Mouse (Mus musculus) hindbrain, embryonic 13.5 days (tissue): ENCODE data around the gene Efemp2. TPM values are rescaled to one million over a fixed set of nuclear protein-coding genes. Genes with fewer than 3 reads are reported as not detected.

Experiments
- ATAC-seq: fragments of 200-750 bp; cut with Nextera tagmentation; 2 replicates; pipeline ENCODE4 v1.8.0; 2017; ENCODE audit warnings: moderate TSS enrichment; ENCODE audit not compliant: low FRiP score
- H3K27ac ChIP-seq: fragments of 300-500 bp; sonication (generic); 2 replicates; pipeline ENCODE4 v1.5.1; 2015; ENCODE audit warnings: inconsistent platforms, mild to moderate bottlenecking, moderate library complexity
- H3K27me3 ChIP-seq: fragments of 300-500 bp; sonication (generic); 2 replicates; pipeline ENCODE4 v1.6.1; 2015; ENCODE audit warnings: mild to moderate bottlenecking, inconsistent platforms
- H3K36me3 ChIP-seq: fragments of 300-500 bp; sonication (generic); 2 replicates; pipeline ENCODE4 v1.6.1; 2015; ENCODE audit warnings: mild to moderate bottlenecking, inconsistent platforms
- H3K4me1 ChIP-seq: fragments of 300-500 bp; sonication (generic); replicated peaks from 2 replicates; pipeline ENCODE4 v1.6.1; 2015; ENCODE audit warnings: inconsistent platforms
- H3K4me2 ChIP-seq: fragments of 300-500 bp; sonication (generic); 2 replicates; pipeline ENCODE4 v1.6.1; 2015; ENCODE audit warnings: inconsistent platforms, mild to moderate bottlenecking, moderate library complexity
- H3K4me3 ChIP-seq: fragments of 300-500 bp; sonication (generic); 2 replicates; pipeline ENCODE4 v1.5.1; 2015; ENCODE audit warnings: mild to moderate bottlenecking, inconsistent platforms
- H3K9ac ChIP-seq: fragments of 300-500 bp; sonication (generic); 2 replicates; pipeline ENCODE4 v1.6.1; 2015; ENCODE audit warnings: mild to moderate bottlenecking, inconsistent platforms
- H3K9me3 ChIP-seq: fragments of 300-500 bp; sonication (generic); 2 replicates; pipeline ENCODE4 v1.6.1; 2016; ENCODE audit warnings: inconsistent platforms
- WGBS: fragments of 180-500 bp; shearing (Covaris S2); methylation state at CpG from one replicate; pipeline ENCODE4 v1.1.7; 2015; 5-methylcytosine and 5-hydroxymethylcytosine counted together
- polyA plus RNA-seq: library from polyadenylated mRNA; unstranded; fragments of >200 nt; fragmentation: Nextera tagmentation; extraction: Ambion mirVana; gene quantifications from 2 replicates; pipeline ENCODE4 v1.2.1, GENCODE M21; 2015

Gene Efemp2
- 45.6 and 48.7 TPM in 2 replicates for polyA plus RNA-seq

- Histone ChIP-seq H3K9ac (peak within 1 kb of the TSS; percentile 86), H3K9me3 (no peaks in the 10 kb centered on the region), H3K27ac (peak within 1 kb of the TSS; percentile 69), H3K36me3 (peaks cover 11% of the 10 kb centered on the region), H3K27me3 (no peaks in the 10 kb centered on the region), H3K4me2 (peak within 1 kb of the TSS; percentile 95), H3K4me3 (peak within 1 kb of the TSS; percentile 58), H3K4me1 (peaks cover 28% of the 10 kb centered on the region)
- ATAC-seq: peak; percentile 58
- WGBS: 3% methylated on average over 22 of the region's 22 CpGs
These were observed at the start of gene Efemp2 for GRCm38 (mm10) chr19:5473720-5474119. Efemp2 (plus strand) TSS chr19:5473954.

- Histone ChIP-seq H3K27ac (peak overlapping the region; percentile 92), H3K4me3 (peak overlapping the region; percentile 82), H3K9ac (peak overlapping the region; percentile 83), H3K9me3 (no peaks in the 10 kb centered on the region), H3K4me1 (peaks cover 55% of the 10 kb centered on the region), H3K36me3 (peaks cover 51% of the 10 kb centered on the region), H3K27me3 (no peaks in the 10 kb centered on the region), H3K4me2 (peak overlapping the region; percentile 83)
- ATAC-seq: peak; percentile 26
- WGBS: 1% methylated on average over 39 of the region's 48 CpGs
These were observed 49.5 kb upstream of the Efemp2 start for GRCm38 (mm10) chr19:5424092-5424781.

- H3K36me3 ChIP-seq: peaks cover 43% of the 10 kb centered on the region
- H3K4me3 ChIP-seq: peak within 1 kb of the TSS; percentile 82
- peak within 1 kb of the TSS; percentile 94 for H3K9ac ChIP-seq
- WGBS: under 1% methylated on average over 72 of the region's 87 CpGs
- peak within 1 kb of the TSS; percentile 88 for H3K4me2 ChIP-seq
- H3K4me1 ChIP-seq: peaks cover 55% of the 10 kb centered on the region
- no peaks in the 10 kb centered on the region for H3K9me3 ChIP-seq
- ATAC-seq: peak; percentile 90
- no peaks in the 10 kb centered on the region for H3K27me3 ChIP-seq
- peak within 1 kb of the TSS; percentile 93 for H3K27ac ChIP-seq
These were observed 48.7 kb upstream of the Efemp2 start, which contains the start of the genes Drap1 and AI837181 for GRCm38 (mm10) chr19:5424782-5425741. Drap1 (minus strand) TSS chr19:5424979. AI837181 (plus strand) TSS chr19:5425144.

GRCm38 (mm10) chr19:5425906-5426565 is 47.7 kb upstream of the Efemp2 start:
- WGBS: 91% methylated on average over 18 of the region's 18 CpGs

GRCm38 (mm10) chr19:5426640-5427290 is 47.0 kb upstream of the Efemp2 start:
- no peak for ATAC-seq
- Histone ChIP-seq H3K27ac (no peak overlapping the region), H3K9me3 (no peaks in the 10 kb centered on the region), H3K4me1 (peaks cover 47% of the 10 kb centered on the region), H3K4me3 (peak overlapping the region; percentile 82), H3K4me2 (peak overlapping the region; percentile 88; the same call in 1 of the 2 replicates), H3K27me3 (no peaks in the 10 kb centered on the region; the same call in 1 of the 2 replicates), H3K36me3 (peaks cover 26% of the 10 kb centered on the region), H3K9ac (peak overlapping the region; percentile 43)
- WGBS: 92% methylated on average over 13 of the region's 13 CpGs

More at GRCm38 (mm10) chr19:5425906-5426565, 47.7 kb upstream of the Efemp2 start:
- Histone ChIP-seq H3K27ac (peak overlapping the region; percentile 93), H3K9me3 (no peaks in the 10 kb centered on the region), H3K36me3 (peaks cover 33% of the 10 kb centered on the region), H3K4me1 (peaks cover 55% of the 10 kb centered on the region), H3K27me3 (no peaks in the 10 kb centered on the region; the same call in 1 of the 2 replicates), H3K4me3 (peak overlapping the region; percentile 82), H3K9ac (peak overlapping the region; percentile 94), H3K4me2 (peak overlapping the region; percentile 88)
- ATAC-seq: peak; percentile 1; the same call in 1 of the 2 replicates

- no peak for ATAC-seq
- 91% methylated on average over 2 of the region's 2 CpGs for WGBS
- no peak overlapping the region for H3K4me3 ChIP-seq
These were observed 45.7 kb upstream of the Efemp2 start for GRCm38 (mm10) chr19:5428083-5428482.

GRCm38 (mm10) chr19:5429219-5429618 is 44.5 kb upstream of the Efemp2 start:
- Histone ChIP-seq H3K9me3 (no peaks in the 10 kb centered on the region), H3K27me3 (peaks cover 3% of the 10 kb centered on the region), H3K9ac (0 out of 2 replicates have a peak overlapping the region, but pooled peaks have one; percentile 44), H3K27ac (no peak overlapping the region), H3K36me3 (peaks cover 18% of the 10 kb centered on the region), H3K4me1 (peaks cover 37% of the 10 kb centered on the region), H3K4me3 (no peak overlapping the region), H3K4me2 (no peak overlapping the region)
- no peak for ATAC-seq
- 83% methylated on average over 4 of the region's 4 CpGs for WGBS

More at GRCm38 (mm10) chr19:5428083-5428482, 45.7 kb upstream of the Efemp2 start:
- H3K36me3 ChIP-seq: peaks cover 18% of the 10 kb centered on the region
- no peak overlapping the region for H3K9ac ChIP-seq
- H3K9me3 ChIP-seq: no peaks in the 10 kb centered on the region
- H3K27me3 ChIP-seq: no peaks in the 10 kb centered on the region; the same call in 1 of the 2 replicates
- H3K4me1 ChIP-seq: peaks cover 37% of the 10 kb centered on the region
- no peak overlapping the region for H3K4me2 ChIP-seq
- no peak overlapping the region for H3K27ac ChIP-seq

GRCm38 (mm10) chr19:5429806-5430205 is 43.9 kb upstream of the Efemp2 start:
- H3K9ac ChIP-seq: 0 out of 2 replicates have a peak overlapping the region, but pooled peaks have one; percentile 44
- H3K27ac ChIP-seq: no peak overlapping the region
- H3K4me1 ChIP-seq: peaks cover 37% of the 10 kb centered on the region
- no peak for ATAC-seq
- 79% methylated on average over 8 of the region's 8 CpGs for WGBS
- no peaks in the 10 kb centered on the region for H3K9me3 ChIP-seq
- H3K4me2 ChIP-seq: no peak overlapping the region
- no peak overlapping the region for H3K4me3 ChIP-seq
- H3K27me3 ChIP-seq: peaks cover 8% of the 10 kb centered on the region
- peaks cover 18% of the 10 kb centered on the region for H3K36me3 ChIP-seq

GRCm38 (mm10) chr19:5430408-5430807 is 43.3 kb upstream of the Efemp2 start:
- Histone ChIP-seq H3K27me3 (peaks cover 9% of the 10 kb centered on the region), H3K4me1 (peaks cover 37% of the 10 kb centered on the region), H3K27ac (no peak overlapping the region), H3K9ac (peak overlapping the region; percentile 15; the same call in 1 of the 2 replicates), H3K4me3 (no peak overlapping the region), H3K36me3 (peaks cover 18% of the 10 kb centered on the region), H3K4me2 (no peak overlapping the region), H3K9me3 (no peaks in the 10 kb centered on the region)
- ATAC-seq: no peak
- 90% methylated on average over 1 of the region's 1 CpGs for WGBS

- Histone ChIP-seq H3K4me1 (peaks cover 22% of the 10 kb centered on the region), H3K27me3 (peaks cover 12% of the 10 kb centered on the region), H3K4me2 (no peak overlapping the region), H3K9me3 (no peaks in the 10 kb centered on the region), H3K4me3 (no peak overlapping the region), H3K36me3 (peaks cover 7% of the 10 kb centered on the region), H3K9ac (no peak overlapping the region; the same call in 1 of the 2 replicates), H3K27ac (no peak overlapping the region)
- no peak for ATAC-seq
- WGBS: 78% methylated on average over 4 of the region's 4 CpGs
These were observed 41.8 kb upstream of the Efemp2 start for GRCm38 (mm10) chr19:5431911-5432464.
